Mouse (Mus musculus) testis, adult 2 months (tissue): ENCODE data around the gene Sumo3. TPM values are rescaled to one million over a fixed set of nuclear protein-coding genes. Genes with fewer than 3 reads are reported as not detected.
A peak's percentile ranks its signal among the peaks of the same experiment; 100 is the strongest.

ENCODE experiments used
- H3K27ac ChIP-seq: fragments of 200-500 bp; 2 replicates; pipeline ENCODE4 v1.5.1; 2012; ENCODE audit warnings: low read depth, low read length; ENCODE audit not compliant: control insufficient read depth, insufficient read depth
- H3K27me3 ChIP-seq: fragments of 200-500 bp; 2 replicates; pipeline ENCODE4 v1.6.1; 2012; ENCODE audit warnings: mild to moderate bottlenecking, low read length, moderate library complexity; ENCODE audit not compliant: control insufficient read depth, insufficient read depth
- H3K36me3 ChIP-seq: fragments of 200-500 bp; 2 replicates; pipeline ENCODE4 v1.6.1; 2012; ENCODE audit warnings: mild to moderate bottlenecking, low read length; ENCODE audit not compliant: control insufficient read depth, insufficient read depth
- H3K4me1 ChIP-seq: fragments of 200-500 bp; 2 replicates; pipeline ENCODE4 v1.6.1; 2012; ENCODE audit warnings: low read length; ENCODE audit not compliant: control insufficient read depth, insufficient read depth
- H3K4me3 ChIP-seq: fragments of 200-500 bp; 2 replicates; pipeline ENCODE4 v1.5.1; 2012; ENCODE audit warnings: low read depth, mild to moderate bottlenecking, low read length, moderate library complexity, mixed read lengths; ENCODE audit not compliant: control insufficient read depth
- CTCF ChIP-seq: fragments of 200-500 bp; IDR thresholded peaks from 2 replicates; pipeline ENCODE4 v1.5.1; 2012; ENCODE audit warnings: low read depth, mild to moderate bottlenecking, inconsistent platforms, low read length, moderate library complexity; ENCODE audit not compliant: control insufficient read depth, insufficient read depth, insufficient replicate concordance
- POLR2A ChIP-seq: fragments of 200-500 bp; IDR thresholded peaks from 2 replicates; pipeline ENCODE4 v1.6.1; 2012; ENCODE audit warnings: low read depth, mild to moderate bottlenecking, inconsistent platforms, low read length, moderate library complexity; ENCODE audit not compliant: control insufficient read depth
- polyA plus RNA-seq: library from polyadenylated mRNA; depleted of rRNA; stranded (reverse); fragments of >200 nt; gene quantifications from 2 replicates; pipeline ENCODE4 v1.2.3, GENCODE M21; 2012

The Sumo3 gene
- polyA plus RNA-seq, 1 experiment: 83.1 TPM

- H3K4me1 ChIP-seq: peaks cover 17% of the 10 kb centered on the region
- H3K36me3 ChIP-seq: no peaks in the 10 kb centered on the region
- H3K4me3 ChIP-seq: peak overlapping the region; percentile 96
- TF ChIP-seq CTCF: no peak
- no peak for TF ChIP-seq POLR2A
- H3K27me3 ChIP-seq: no peaks in the 10 kb centered on the region
- H3K27ac ChIP-seq: peak overlapping the region; percentile 91
Measured at GRCm38 (mm10) chr10:77621546-77621945, 15.6 kb downstream of the Sumo3 start.

GRCm38 (mm10) chr10:77622055-77622988, 16.4 kb downstream of the Sumo3 start, which contains the start of gene Ube2g2:
TSS of gene Ube2g2 (plus strand) at chr10:77622275.
- H3K4me1 ChIP-seq: peaks cover 17% of the 10 kb centered on the region
- no peak for TF ChIP-seq CTCF
- peak; percentile 90 for TF ChIP-seq POLR2A
- H3K36me3 ChIP-seq: no peaks in the 10 kb centered on the region
- H3K27me3 ChIP-seq: no peaks in the 10 kb centered on the region
- peak within 1 kb of the TSS; percentile 91 for H3K27ac ChIP-seq
- peak within 1 kb of the TSS; percentile 96 for H3K4me3 ChIP-seq

GRCm38 (mm10) chr10:77623069-77623492, 17.2 kb downstream of the Sumo3 start:
- peaks cover 17% of the 10 kb centered on the region for H3K4me1 ChIP-seq
- H3K27me3 ChIP-seq: no peaks in the 10 kb centered on the region
- H3K4me3 ChIP-seq: peak overlapping the region; percentile 96
- H3K36me3 ChIP-seq: no peaks in the 10 kb centered on the region; the same call in 1 of the 2 replicates
- H3K27ac ChIP-seq: peak overlapping the region; percentile 91
- peak; percentile 56; the same call in 1 of the 2 replicates for TF ChIP-seq POLR2A
- TF ChIP-seq CTCF: no peak

GRCm38 (mm10) chr10:77623639-77624400, 17.9 kb downstream of the Sumo3 start:
- Histone ChIP-seq H3K36me3 (no peaks in the 10 kb centered on the region; the same call in 1 of the 2 replicates), H3K4me3 (peak overlapping the region; percentile 96), H3K27ac (peak overlapping the region; percentile 78), H3K4me1 (peaks cover 17% of the 10 kb centered on the region), H3K27me3 (no peaks in the 10 kb centered on the region)
- TF ChIP-seq CTCF (no peak), POLR2A (no peak)

GRCm38 (mm10) chr10:77624570-77624995, 18.7 kb downstream of the Sumo3 start:
- Histone ChIP-seq H3K27me3 (no peaks in the 10 kb centered on the region), H3K36me3 (no peaks in the 10 kb centered on the region; the same call in 1 of the 2 replicates), H3K4me3 (peak overlapping the region; percentile 72), H3K4me1 (peaks cover 17% of the 10 kb centered on the region), H3K27ac (peak overlapping the region; percentile 78)
- TF ChIP-seq POLR2A: no peak
- TF ChIP-seq CTCF: no peak

GRCm38 (mm10) chr10:77626036-77626435, 20.1 kb downstream of the Sumo3 start:
- Histone ChIP-seq H3K36me3 (no peaks in the 10 kb centered on the region; the same call in 1 of the 2 replicates), H3K4me1 (peaks cover 17% of the 10 kb centered on the region), H3K4me3 (no peak overlapping the region), H3K27me3 (no peaks in the 10 kb centered on the region), H3K27ac (0 out of 2 replicates have a peak overlapping the region, but pooled peaks have one; percentile 41)
- no peak for TF ChIP-seq POLR2A
- TF ChIP-seq CTCF: no peak
